Mouse (Mus musculus) myocyte (in vitro differentiated cells): ENCODE data around the gene Tjp1.

Experiments
- CEBPB ChIP-seq: IDR thresholded peaks from 2 replicates; pipeline ENCODE4 v1.6.1; 2011; ENCODE audit warnings: mild to moderate bottlenecking, moderate library complexity; ENCODE audit not compliant: poor library complexity, insufficient read depth, severe bottlenecking
- E2F4 ChIP-seq: IDR thresholded peaks from one replicate; pipeline ENCODE4 v1.6.1; 2011; ENCODE audit warnings: mild to moderate bottlenecking, control low read depth, moderate library complexity; ENCODE audit not compliant: insufficient read depth
- MAX ChIP-seq: IDR thresholded peaks from one replicate; pipeline ENCODE4 v1.6.1; 2011; ENCODE audit warnings: low read depth, mild to moderate bottlenecking, control low read depth
- MYOD1 ChIP-seq, 3 experiments: IDR thresholded peaks; one replicate each; pipeline ENCODE4 v1.6.1; 2011; ENCODE audit warnings: control low read depth in 2 of 3, low read depth in 2 of 3, mild to moderate bottlenecking in 2 of 3, moderate library complexity in 1 of 3; ENCODE audit not compliant: insufficient read length in 2 of 3, control insufficient read depth in 1 of 3
- POLR2A ChIP-seq: IDR thresholded peaks from one replicate; pipeline ENCODE4 v1.6.1; 2011; ENCODE audit warnings: low read depth, mild to moderate bottlenecking, control low read depth, moderate library complexity; ENCODE audit not compliant: insufficient read length
- POLR2AphosphoS2 ChIP-seq: IDR thresholded peaks from one replicate; pipeline ENCODE4 v1.6.1; 2011; ENCODE audit warnings: low read depth, control low read depth; ENCODE audit not compliant: insufficient read length
- REST ChIP-seq: IDR thresholded peaks from one replicate; pipeline ENCODE4 v1.6.1; 2011; ENCODE audit warnings: mild to moderate bottlenecking, control low read depth, moderate library complexity; ENCODE audit not compliant: insufficient read depth, insufficient read length
- SRF ChIP-seq: IDR thresholded peaks from one replicate; pipeline ENCODE4 v1.6.1; 2011; ENCODE audit warnings: low read depth; ENCODE audit not compliant: control insufficient read depth, insufficient read length
- USF1 ChIP-seq: IDR thresholded peaks from one replicate; pipeline ENCODE4 v1.6.1; 2011; ENCODE audit warnings: low read depth, mild to moderate bottlenecking, control low read depth, moderate library complexity

- TF ChIP-seq USF1 = no peak
- TF ChIP-seq SRF = no peak
- no peak for TF ChIP-seq POLR2A
- TF ChIP-seq POLR2AphosphoS2 = no peak
- TF ChIP-seq MAX = no peak
- TF ChIP-seq E2F4 = no peak
- no peak for TF ChIP-seq REST
- TF ChIP-seq MYOD1 (IDR thresholded peaks at IDR 0.05; ENCODE audit: control insufficient read depth in 1 of 3, insufficient read length in 2 of 3, low read depth in 2 of 3) = no peak
- TF ChIP-seq CEBPB = no peak
These were observed 20.2 kb downstream of the Tjp1 start for GRCm38 (mm10) chr7:65507341-65507740.
